Mouse (Mus musculus): ENCODE results near the gene Thsd4. TPM values are rescaled to one million over a fixed set of nuclear protein-coding genes. Genes with fewer than 3 reads are reported as not detected.

The Thsd4 gene
- polyA plus RNA-seq, 1 experiment: 0.65 TPM

DNA sequence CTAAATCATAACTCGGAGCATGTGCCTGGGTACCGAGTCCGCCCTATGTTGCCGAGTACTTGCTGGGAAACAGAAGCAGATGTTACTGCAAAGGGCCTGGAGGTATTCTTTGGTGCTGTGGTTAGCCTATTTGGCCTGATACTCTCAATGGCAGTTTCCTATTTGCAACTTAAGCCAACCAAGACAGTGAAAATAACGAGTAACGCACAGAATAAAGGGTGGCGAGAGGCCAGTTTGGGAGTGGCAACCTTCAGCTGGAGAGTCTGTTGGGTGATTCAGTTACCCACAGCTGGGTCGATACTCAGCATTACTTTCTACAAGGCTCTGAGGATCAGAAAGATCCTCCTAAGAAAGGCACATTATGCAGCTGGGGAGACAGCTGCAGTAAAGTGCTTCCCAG, 81.3 kb downstream of the Thsd4 start:
- no peaks in the 10 kb centered on the region for H3K9me3 ChIP-seq
- H3K4me3 ChIP-seq (replicated peaks): no peak overlapping the region
- 0 out of 2 replicates have a peak, but pooled peaks cover 3% of the 10 kb centered on the region for H3K4me1 ChIP-seq
- TF ChIP-seq FLI1 (IDR thresholded peaks at IDR 0.05; ENCODE audit: low read length) (no peak), GATA1 (IDR thresholded peaks at IDR 0.05; ENCODE audit: borderline replicate concordance, low read length) (no peak)
- no peaks in the 10 kb centered on the region for H3K36me3 ChIP-seq (replicated peaks; ENCODE audit: low read length)
- peaks cover 12% of the 10 kb centered on the region for H3K27me3 ChIP-seq (replicated peaks)

GRCm38 (mm10) chr9:60436246-60436645, 85.6 kb downstream of the Thsd4 start:
- no peak overlapping the region for H3K4me3 ChIP-seq (replicated peaks)
- H3K27me3 ChIP-seq (replicated peaks): peaks cover 25% of the 10 kb centered on the region
- H3K9me3 ChIP-seq: no peaks in the 10 kb centered on the region
- 0 out of 2 replicates have a peak, but pooled peaks cover under 1% of the 10 kb centered on the region for H3K4me1 ChIP-seq
- TF ChIP-seq GATA1 (IDR thresholded peaks at IDR 0.05; ENCODE audit: borderline replicate concordance, low read length): no peak
- no peak for TF ChIP-seq FLI1 (IDR thresholded peaks at IDR 0.05; ENCODE audit: low read length)
- H3K36me3 ChIP-seq (replicated peaks; ENCODE audit: low read length): no peaks in the 10 kb centered on the region

GRCm38 (mm10) chr9:60434093-60434492, 87.8 kb downstream of the Thsd4 start:
- no peaks in the 10 kb centered on the region for H3K9me3 ChIP-seq
- H3K27me3 ChIP-seq (replicated peaks): peaks cover 19% of the 10 kb centered on the region
- H3K4me1 ChIP-seq: no peaks in the 10 kb centered on the region
- H3K4me3 ChIP-seq (replicated peaks): no peak overlapping the region
- no peaks in the 10 kb centered on the region for H3K36me3 ChIP-seq (replicated peaks; ENCODE audit: low read length)
- TF ChIP-seq FLI1 (IDR thresholded peaks at IDR 0.05; ENCODE audit: low read length) (no peak), GATA1 (IDR thresholded peaks at IDR 0.05; ENCODE audit: borderline replicate concordance, low read length) (no peak)

DNA sequence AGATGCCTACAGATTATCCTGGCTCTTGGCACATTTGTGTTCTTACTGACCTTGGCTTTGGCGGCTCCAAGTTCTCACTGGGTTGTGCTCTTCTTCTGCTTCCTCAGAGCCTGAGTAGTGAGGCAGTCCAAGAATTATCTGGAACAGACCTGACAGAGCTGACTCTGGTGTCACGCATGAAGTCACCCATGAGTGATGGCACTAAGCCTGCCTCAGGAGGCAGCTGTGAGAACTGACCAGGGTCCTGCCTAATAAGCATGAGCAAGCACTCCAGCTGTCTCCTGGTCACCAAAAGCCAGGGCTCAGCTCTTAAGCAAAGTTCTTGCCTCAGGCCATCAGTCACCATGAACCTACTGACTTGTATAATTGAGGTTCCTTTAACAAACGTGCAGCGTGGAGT, 89.9 kb downstream of the Thsd4 start:
- Histone ChIP-seq H3K4me3 (replicated peaks) (no peak overlapping the region), H3K27me3 (replicated peaks) (peaks cover 22% of the 10 kb centered on the region), H3K4me1 (no peaks in the 10 kb centered on the region), H3K36me3 (replicated peaks; ENCODE audit: low read length) (no peaks in the 10 kb centered on the region), H3K9me3 (no peaks in the 10 kb centered on the region)
- TF ChIP-seq GATA1 (IDR thresholded peaks at IDR 0.05; ENCODE audit: borderline replicate concordance, low read length): no peak

DNA sequence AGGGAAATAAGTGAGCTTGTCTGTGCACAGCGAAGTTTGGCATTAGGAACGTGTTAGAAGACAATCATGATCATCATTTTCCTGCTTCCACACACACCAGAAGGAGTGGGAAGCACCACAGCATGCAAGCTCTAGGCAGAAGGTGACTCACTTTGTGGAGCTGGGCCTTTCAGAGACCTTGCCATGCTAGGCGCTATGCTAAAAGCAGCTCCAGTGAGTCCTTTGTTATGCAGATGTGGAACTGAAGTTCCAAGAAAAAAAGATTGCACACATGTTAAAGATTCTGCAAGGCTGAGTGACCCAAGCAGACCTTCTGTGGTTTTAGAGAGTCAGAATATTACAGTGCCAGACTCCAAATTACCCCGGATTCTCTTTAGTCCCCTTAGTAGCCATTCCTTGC, 91.8 kb downstream of the Thsd4 start:
- Histone ChIP-seq H3K9me3 (no peaks in the 10 kb centered on the region), H3K36me3 (replicated peaks; ENCODE audit: low read length) (no peaks in the 10 kb centered on the region), H3K4me3 (replicated peaks) (no peak overlapping the region), H3K27me3 (replicated peaks) (peaks cover 15% of the 10 kb centered on the region), H3K4me1 (no peaks in the 10 kb centered on the region)
- no peak for TF ChIP-seq GATA1 (IDR thresholded peaks at IDR 0.05; ENCODE audit: borderline replicate concordance, low read length)
- TF ChIP-seq FLI1 (IDR thresholded peaks at IDR 0.05; ENCODE audit: low read length): no peak

GRCm38 (mm10) chr9:60414076-60414755, 107.6 kb downstream of the Thsd4 start:
- Histone ChIP-seq H3K27me3 (replicated peaks) (peaks cover 8% of the 10 kb centered on the region), H3K4me1 (no peaks in the 10 kb centered on the region), H3K36me3 (replicated peaks; ENCODE audit: low read length) (no peaks in the 10 kb centered on the region), H3K9me3 (no peaks in the 10 kb centered on the region), H3K4me3 (replicated peaks) (no peak overlapping the region)
- no peak for TF ChIP-seq GATA1 (IDR thresholded peaks at IDR 0.05; ENCODE audit: borderline replicate concordance, low read length)
- TF ChIP-seq FLI1 (IDR thresholded peaks at IDR 0.05; ENCODE audit: low read length): no peak

DNA sequence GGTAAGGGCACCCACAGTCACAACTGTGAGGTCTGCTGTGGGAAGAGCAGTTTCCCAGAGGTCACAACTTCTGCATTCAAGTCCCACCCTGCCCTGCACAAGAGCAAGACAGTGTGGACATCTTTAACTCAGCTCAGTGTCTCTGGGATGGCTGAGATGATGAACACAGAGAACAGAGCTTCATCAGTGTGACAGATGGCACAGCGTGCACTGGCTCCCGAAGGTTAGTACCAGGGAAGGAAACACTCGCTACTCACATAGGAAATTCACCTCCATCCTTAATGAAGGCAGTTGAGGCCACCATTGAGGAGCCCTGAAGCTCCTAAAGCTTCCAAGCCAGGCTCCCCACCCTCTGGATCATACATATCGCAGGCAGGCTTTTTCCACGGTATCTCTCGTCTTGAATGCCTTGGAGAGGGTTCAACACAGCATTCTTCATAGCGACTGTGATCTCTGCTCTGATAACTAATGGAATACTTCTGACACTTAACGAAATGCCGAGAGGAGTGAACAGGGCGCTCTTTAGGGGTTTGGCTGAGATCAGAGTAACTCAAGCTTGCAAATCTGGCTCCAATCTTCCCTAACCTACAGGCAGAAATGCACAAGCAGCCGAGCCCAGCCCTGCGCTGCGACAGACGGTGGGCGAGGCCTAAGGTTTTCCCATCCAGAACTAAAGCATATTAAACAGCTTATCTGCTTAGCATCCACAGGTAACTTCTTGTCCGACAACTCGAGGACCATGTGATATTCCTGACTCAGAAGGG, 110.8 kb downstream of the Thsd4 start:
- Histone ChIP-seq H3K4me3 (replicated peaks) (no peak overlapping the region), H3K36me3 (replicated peaks; ENCODE audit: low read length) (no peaks in the 10 kb centered on the region), H3K9me3 (no peaks in the 10 kb centered on the region), H3K27me3 (replicated peaks) (peaks cover 14% of the 10 kb centered on the region), H3K4me1 (peaks cover 1% of the 10 kb centered on the region)
- TF ChIP-seq GATA1 (IDR thresholded peaks at IDR 0.05; ENCODE audit: borderline replicate concordance, low read length) (no peak), FLI1 (IDR thresholded peaks at IDR 0.05; ENCODE audit: low read length) (no peak)

DNA sequence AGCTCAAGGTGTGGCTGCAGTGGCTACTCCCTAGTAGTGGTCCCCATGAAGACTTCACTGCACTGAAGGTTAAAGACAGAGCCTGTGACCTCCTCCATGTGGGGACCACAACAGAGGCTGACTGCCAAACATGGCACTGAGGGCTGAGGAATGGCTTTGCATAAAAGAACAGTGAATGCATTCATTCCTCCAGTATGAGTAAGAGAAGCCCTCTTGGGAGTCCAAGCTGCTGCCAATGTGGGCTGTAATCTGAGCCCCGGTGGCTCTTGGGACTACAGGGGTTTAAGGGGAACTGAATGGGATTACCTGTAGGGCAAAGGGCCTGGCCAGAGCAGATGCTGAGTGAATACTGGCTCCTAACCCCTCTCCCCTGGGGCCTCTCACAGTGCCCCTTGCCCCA, 114.5 kb downstream of the Thsd4 start:
- peaks cover 4% of the 10 kb centered on the region for H3K4me1 ChIP-seq
- TF ChIP-seq GATA1 (IDR thresholded peaks at IDR 0.05; ENCODE audit: borderline replicate concordance, low read length) (no peak), FLI1 (IDR thresholded peaks at IDR 0.05; ENCODE audit: low read length) (no peak)

DNA sequence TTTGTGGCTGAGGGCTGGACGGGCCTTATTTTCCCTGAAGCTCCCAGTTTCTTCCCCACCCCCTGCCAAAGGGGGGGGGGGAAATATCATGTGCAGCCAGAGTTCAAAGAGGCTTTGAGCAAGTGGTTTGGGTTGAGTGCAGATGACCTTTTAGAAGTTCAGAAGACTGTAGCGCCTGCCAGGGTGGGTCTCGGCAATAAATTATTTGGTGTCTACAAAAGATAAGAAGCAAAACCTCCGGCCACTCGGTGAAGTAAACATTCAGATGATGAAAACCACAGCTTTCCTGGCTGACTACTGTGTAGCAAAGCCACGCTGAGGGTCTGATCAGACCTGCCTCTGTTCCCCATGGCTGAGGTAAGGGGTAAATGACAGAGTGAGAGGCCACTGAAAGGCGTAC, 116.1 kb downstream of the Thsd4 start:
- no peak for TF ChIP-seq FLI1 (IDR thresholded peaks at IDR 0.05; ENCODE audit: low read length)
- no peak for TF ChIP-seq GATA1 (IDR thresholded peaks at IDR 0.05; ENCODE audit: borderline replicate concordance, low read length)
- Histone ChIP-seq H3K36me3 (replicated peaks; ENCODE audit: low read length) (no peaks in the 10 kb centered on the region), H3K4me1 (peaks cover 4% of the 10 kb centered on the region), H3K27me3 (replicated peaks) (peaks cover 17% of the 10 kb centered on the region), H3K4me3 (replicated peaks) (no peak overlapping the region), H3K9me3 (no peaks in the 10 kb centered on the region)

More for the DNA sequence above, 114.5 kb downstream of the Thsd4 start:
- H3K27me3 ChIP-seq (replicated peaks): peaks cover 18% of the 10 kb centered on the region
- H3K4me3 ChIP-seq (replicated peaks): no peak overlapping the region
- H3K9me3 ChIP-seq: no peaks in the 10 kb centered on the region
- H3K36me3 ChIP-seq (replicated peaks; ENCODE audit: low read length): no peaks in the 10 kb centered on the region

GRCm38 (mm10) chr9:60402681-60403080, 119.2 kb downstream of the Thsd4 start:
- TF ChIP-seq FLI1 (IDR thresholded peaks at IDR 0.05; ENCODE audit: low read length) (no peak), GATA1 (IDR thresholded peaks at IDR 0.05; ENCODE audit: borderline replicate concordance, low read length) (no peak)
- Histone ChIP-seq H3K36me3 (replicated peaks; ENCODE audit: low read length) (no peaks in the 10 kb centered on the region), H3K4me3 (replicated peaks) (no peak overlapping the region), H3K27me3 (replicated peaks) (peaks cover 17% of the 10 kb centered on the region), H3K9me3 (no peaks in the 10 kb centered on the region), H3K4me1 (peaks cover 4% of the 10 kb centered on the region)
